Mouse (Mus musculus): ENCODE results near the gene Slc6a9. TPM values are rescaled to one million over a fixed set of nuclear protein-coding genes. Genes with fewer than 3 reads are reported as not detected.

Gene Slc6a9
- polyA plus RNA-seq, 1 experiment from 2014 or later = 31.1 TPM

- H3K4me1 ChIP-seq (replicated peaks) = peaks cover 33% of the 10 kb centered on the region
- ATAC-seq (ENCODE audit: low read depth) = peak; percentile 56
- peaks cover 7% of the 10 kb centered on the region; the same call in 1 of the 2 replicates for H3K27me3 ChIP-seq
- H3K36me3 ChIP-seq = no peaks in the 10 kb centered on the region
- H3K9ac ChIP-seq = peak overlapping the region; percentile 22; the same call in 1 of the 2 replicates
- H3K9me3 ChIP-seq = no peaks in the 10 kb centered on the region
- no peak overlapping the region for H3K27ac ChIP-seq (replicated peaks)
- no peak overlapping the region for H3K4me3 ChIP-seq
- no peak overlapping the region for H3K4me2 ChIP-seq
- WGBS = 31% methylated on average over 4 of the region's 4 CpGs
Measured at GRCm38 (mm10) chr4:117862823-117863222, 28.5 kb downstream of the Slc6a9 start.

DNA sequence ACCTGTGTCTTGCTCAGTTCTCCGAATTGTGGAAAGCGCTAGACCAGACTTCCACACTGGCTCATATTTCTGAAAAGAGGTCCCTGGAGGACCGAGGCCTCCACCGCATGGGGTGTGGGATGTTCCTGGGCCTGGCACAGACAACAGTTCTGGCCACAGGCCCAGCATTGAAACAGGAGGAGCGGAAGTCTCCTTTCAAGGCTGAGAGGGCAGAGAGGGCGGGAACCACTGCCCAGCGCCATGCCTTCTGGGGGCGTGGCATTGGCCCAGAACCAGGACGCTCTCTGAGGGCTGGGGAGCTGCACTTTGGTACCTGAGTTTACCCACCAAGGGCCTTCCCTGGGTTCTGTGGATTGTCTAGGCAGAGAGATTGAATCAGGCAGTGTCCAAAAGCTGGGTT lies 31.8 kb downstream of the Slc6a9 start:
- WGBS = 53% methylated on average over 9 of the region's 9 CpGs
- H3K36me3 ChIP-seq = no peaks in the 10 kb centered on the region
- peak overlapping the region; percentile 34; the same call in 1 of the 2 replicates for H3K9ac ChIP-seq
- H3K4me1 ChIP-seq (replicated peaks) = peaks cover 36% of the 10 kb centered on the region
- 0 out of 2 replicates have a peak overlapping the region, but pooled peaks have one; percentile 28 for H3K27ac ChIP-seq (replicated peaks)
- no peak for ATAC-seq (ENCODE audit: low read depth)
- peaks cover 7% of the 10 kb centered on the region; the same call in 1 of the 2 replicates for H3K27me3 ChIP-seq
- no peak overlapping the region for H3K4me2 ChIP-seq
- no peak overlapping the region for H3K4me3 ChIP-seq
- H3K9me3 ChIP-seq = no peaks in the 10 kb centered on the region

GRCm38 (mm10) chr4:117867000-117867399 lies 32.7 kb downstream of the Slc6a9 start:
- H3K9me3 ChIP-seq = no peaks in the 10 kb centered on the region
- 83% methylated on average over 6 of the region's 6 CpGs for WGBS
- H3K4me1 ChIP-seq (replicated peaks) = peaks cover 36% of the 10 kb centered on the region
- peaks cover 7% of the 10 kb centered on the region; the same call in 1 of the 2 replicates for H3K27me3 ChIP-seq
- H3K4me3 ChIP-seq = no peak overlapping the region
- ATAC-seq (ENCODE audit: low read depth) = no peak
- no peaks in the 10 kb centered on the region for H3K36me3 ChIP-seq
- H3K4me2 ChIP-seq = no peak overlapping the region
- no peak overlapping the region for H3K27ac ChIP-seq (replicated peaks)
- no peak overlapping the region for H3K9ac ChIP-seq

- peak overlapping the region; percentile 38; the same call in 1 of the 2 replicates for H3K9ac ChIP-seq
- H3K4me3 ChIP-seq = no peak overlapping the region
- peaks cover 39% of the 10 kb centered on the region for H3K4me1 ChIP-seq (replicated peaks)
- peaks cover 7% of the 10 kb centered on the region; the same call in 1 of the 2 replicates for H3K27me3 ChIP-seq
- H3K4me2 ChIP-seq = peak overlapping the region; percentile 22
- H3K27ac ChIP-seq (replicated peaks) = no peak overlapping the region
- 0 out of 2 replicates have a peak, but pooled peaks cover under 1% of the 10 kb centered on the region for H3K36me3 ChIP-seq
- WGBS = 14% methylated on average over 24 of the region's 24 CpGs
- no peaks in the 10 kb centered on the region for H3K9me3 ChIP-seq
- no peak for ATAC-seq (ENCODE audit: low read depth)
Measured at GRCm38 (mm10) chr4:117867823-117868222, 33.5 kb downstream of the Slc6a9 start.

DNA sequence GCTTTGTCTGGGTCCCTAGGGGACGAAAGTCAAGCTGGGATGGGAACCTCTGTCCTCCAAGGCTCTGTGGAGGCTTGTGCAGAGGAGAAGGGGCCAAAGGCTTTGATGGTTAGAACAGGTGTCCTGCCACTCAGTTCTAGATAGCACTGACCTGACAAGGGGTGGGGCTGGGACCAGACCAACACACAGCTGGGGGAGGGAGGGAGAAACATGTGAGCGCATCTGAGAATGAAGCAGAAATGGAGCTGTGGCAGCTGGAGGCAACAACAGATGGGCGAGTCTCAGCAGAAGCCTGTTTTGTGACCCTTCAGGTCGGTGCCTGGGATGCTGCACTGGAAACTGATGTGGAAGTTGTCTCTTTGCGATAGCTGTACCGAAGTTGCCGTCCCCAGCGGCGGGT lies 35.0 kb downstream of the Slc6a9 start:
- Histone ChIP-seq H3K4me3 (no peak overlapping the region), H3K4me1 (replicated peaks) (peaks cover 36% of the 10 kb centered on the region), H3K27me3 (peaks cover 7% of the 10 kb centered on the region; the same call in 1 of the 2 replicates), H3K4me2 (no peak overlapping the region), H3K27ac (replicated peaks) (no peak overlapping the region; the same call in 1 of the 2 replicates), H3K9ac (no peak overlapping the region), H3K36me3 (peaks cover 15% of the 10 kb centered on the region), H3K9me3 (no peaks in the 10 kb centered on the region)
- WGBS = 73% methylated on average over 9 of the region's 9 CpGs
- no peak for ATAC-seq (ENCODE audit: low read depth)

DNA sequence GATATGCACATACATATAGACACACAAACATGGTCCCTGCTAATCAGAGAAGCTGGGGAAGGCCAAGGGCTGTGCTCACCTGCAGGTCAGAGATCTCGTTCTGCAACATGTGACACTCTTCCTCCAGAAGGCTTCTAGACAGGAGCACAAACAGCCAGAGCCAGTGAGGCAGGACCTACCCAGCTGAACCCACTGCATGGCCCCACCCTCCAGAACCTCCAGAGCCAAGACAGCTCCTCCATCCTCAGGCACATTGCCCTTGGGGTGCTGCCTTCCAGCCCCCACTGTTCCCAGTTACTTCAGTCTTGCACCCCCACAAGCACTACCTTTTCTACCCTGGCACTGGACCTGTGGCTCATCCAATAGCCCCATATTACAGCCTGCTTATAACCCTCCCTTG lies 36.1 kb downstream of the Slc6a9 start:
- Histone ChIP-seq H3K27ac (replicated peaks) (no peak overlapping the region), H3K4me1 (replicated peaks) (peaks cover 36% of the 10 kb centered on the region), H3K27me3 (peaks cover 7% of the 10 kb centered on the region; the same call in 1 of the 2 replicates), H3K9me3 (no peaks in the 10 kb centered on the region), H3K9ac (no peak overlapping the region), H3K36me3 (peaks cover 26% of the 10 kb centered on the region), H3K4me3 (no peak overlapping the region), H3K4me2 (no peak overlapping the region)
- 73% methylated on average over 1 of the region's 1 CpGs for WGBS
- ATAC-seq (ENCODE audit: low read depth) = no peak

- no peaks in the 10 kb centered on the region for H3K9me3 ChIP-seq
- H3K4me3 ChIP-seq = no peak overlapping the region
- H3K9ac ChIP-seq = no peak overlapping the region
- 66% methylated on average over 7 of the region's 7 CpGs for WGBS
- H3K27me3 ChIP-seq = peaks cover 7% of the 10 kb centered on the region; the same call in 1 of the 2 replicates
- H3K4me1 ChIP-seq (replicated peaks) = peaks cover 25% of the 10 kb centered on the region
- H3K4me2 ChIP-seq = 0 out of 2 replicates have a peak overlapping the region, but pooled peaks have one; percentile 35
- ATAC-seq (ENCODE audit: low read depth) = no peak
- no peak overlapping the region for H3K27ac ChIP-seq (replicated peaks)
- peaks cover 40% of the 10 kb centered on the region for H3K36me3 ChIP-seq
Measured at GRCm38 (mm10) chr4:117871787-117872186, 37.5 kb downstream of the Slc6a9 start.

GRCm38 (mm10) chr4:117872471-117872886 lies 38.2 kb downstream of the Slc6a9 start, which contains the start of gene Ccdc24:
Ccdc24 (minus strand) TSS chr4:117872557.
- peaks cover 24% of the 10 kb centered on the region for H3K4me1 ChIP-seq (replicated peaks)
- peaks cover 2% of the 10 kb centered on the region; the same call in 1 of the 2 replicates for H3K27me3 ChIP-seq
- H3K36me3 ChIP-seq = peaks cover 47% of the 10 kb centered on the region
- H3K9ac ChIP-seq = peak within 1 kb of the TSS; percentile 23; the same call in 1 of the 2 replicates
- 10% methylated on average over 14 of the region's 14 CpGs for WGBS
- peak within 1 kb of the TSS; percentile 35 for H3K4me2 ChIP-seq
- ATAC-seq (ENCODE audit: low read depth) = peak; percentile 16; the same call in 1 of the 2 replicates
- H3K4me3 ChIP-seq = no peak within 1 kb of the TSS
- no peaks in the 10 kb centered on the region for H3K9me3 ChIP-seq
- no peak within 1 kb of the TSS for H3K27ac ChIP-seq (replicated peaks)

DNA sequence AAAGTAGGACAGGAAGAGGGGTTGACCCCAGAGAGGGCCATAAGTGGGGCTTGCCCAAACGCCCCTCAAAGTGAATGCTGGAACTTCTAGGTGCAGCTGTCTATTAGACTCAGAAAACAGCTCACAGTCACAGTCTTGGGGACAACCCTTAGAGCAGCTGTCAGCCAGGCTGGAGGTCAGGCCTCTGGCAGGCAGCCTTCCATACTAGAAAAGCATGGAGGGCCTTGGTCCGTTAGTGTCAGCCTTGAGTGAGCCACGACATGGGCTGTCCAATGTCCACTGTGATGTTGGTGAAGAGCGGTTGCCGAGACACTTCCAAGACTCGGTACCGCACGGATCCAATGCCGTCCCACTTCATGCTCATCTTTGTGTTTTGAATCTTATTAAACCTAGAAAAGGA lies 39.3 kb downstream of the Slc6a9 start:
- no peak overlapping the region for H3K4me3 ChIP-seq
- peaks cover 56% of the 10 kb centered on the region for H3K36me3 ChIP-seq
- ATAC-seq (ENCODE audit: low read depth) = no peak
- H3K4me1 ChIP-seq (replicated peaks) = peaks cover 22% of the 10 kb centered on the region
- H3K9me3 ChIP-seq = no peaks in the 10 kb centered on the region
- no peak overlapping the region for H3K9ac ChIP-seq
- no peak overlapping the region for H3K27ac ChIP-seq (replicated peaks)
- H3K4me2 ChIP-seq = no peak overlapping the region
- H3K27me3 ChIP-seq = no peaks in the 10 kb centered on the region
- 91% methylated on average over 9 of the region's 9 CpGs for WGBS

- H3K9me3 ChIP-seq = no peaks in the 10 kb centered on the region
- peaks cover 46% of the 10 kb centered on the region for H3K4me1 ChIP-seq (replicated peaks)
- WGBS = 45% methylated on average over 10 of the region's 10 CpGs
- no peak overlapping the region for H3K27ac ChIP-seq (replicated peaks)
- no peak overlapping the region for H3K4me2 ChIP-seq
- no peak overlapping the region for H3K4me3 ChIP-seq
- H3K36me3 ChIP-seq = peaks cover 77% of the 10 kb centered on the region
- no peak for ATAC-seq (ENCODE audit: low read depth)
- peak overlapping the region; percentile 45 for H3K9ac ChIP-seq
- no peaks in the 10 kb centered on the region for H3K27me3 ChIP-seq
Measured at GRCm38 (mm10) chr4:117878301-117878700, 44.0 kb downstream of the Slc6a9 start.

DNA sequence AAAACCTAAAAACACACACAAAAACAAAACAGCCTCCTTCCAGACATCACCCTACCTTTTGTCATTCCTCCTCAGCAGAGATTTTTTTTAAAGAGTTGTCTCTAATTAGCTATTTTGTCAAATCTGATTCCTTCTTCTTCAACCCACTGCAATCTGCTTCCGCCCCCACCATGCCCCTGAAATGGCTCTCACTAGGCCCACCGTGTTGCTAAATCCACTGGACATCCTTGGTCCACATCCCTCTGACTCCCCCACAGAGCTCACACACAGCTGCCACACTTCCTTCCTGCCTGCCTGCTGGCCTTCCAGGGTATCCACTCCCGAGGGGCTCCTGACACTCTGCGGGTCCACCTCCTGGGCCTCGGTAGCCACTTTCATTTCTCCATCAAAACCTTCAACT lies 44.4 kb downstream of the Slc6a9 start:
- Histone ChIP-seq H3K9ac (peak overlapping the region; percentile 45), H3K9me3 (no peaks in the 10 kb centered on the region), H3K27me3 (no peaks in the 10 kb centered on the region), H3K4me1 (replicated peaks) (peaks cover 49% of the 10 kb centered on the region), H3K27ac (replicated peaks) (no peak overlapping the region), H3K36me3 (peaks cover 73% of the 10 kb centered on the region), H3K4me3 (no peak overlapping the region), H3K4me2 (no peak overlapping the region)
- no peak for ATAC-seq (ENCODE audit: low read depth)
- 73% methylated on average over 5 of the region's 5 CpGs for WGBS

GRCm38 (mm10) chr4:117882701-117883691 lies 48.7 kb downstream of the Slc6a9 start, which contains the start of gene B4galt2:
B4galt2 (minus strand) TSS chr4:117883487.
- peak; percentile 53 for ATAC-seq (ENCODE audit: low read depth)
- Histone ChIP-seq H3K4me3 (peak within 1 kb of the TSS; percentile 76), H3K4me1 (replicated peaks) (peaks cover 84% of the 10 kb centered on the region), H3K9me3 (no peaks in the 10 kb centered on the region), H3K27me3 (no peaks in the 10 kb centered on the region), H3K36me3 (peaks cover 52% of the 10 kb centered on the region), H3K9ac (peak within 1 kb of the TSS; percentile 97), H3K4me2 (peak within 1 kb of the TSS; percentile 90), H3K27ac (replicated peaks) (peak within 1 kb of the TSS; percentile 83)
- under 1% methylated on average over 67 of the region's 103 CpGs for WGBS
